Mouse (Mus musculus): ENCODE data around the gene Mybphl. TPM values are rescaled to one million over a fixed set of nuclear protein-coding genes. Genes with fewer than 3 reads are reported as not detected.
A peak's percentile ranks its signal among the peaks of the same experiment; 100 is the strongest.

The Mybphl gene
- polyA plus RNA-seq, 1 experiment: 16.6 TPM

DNA sequence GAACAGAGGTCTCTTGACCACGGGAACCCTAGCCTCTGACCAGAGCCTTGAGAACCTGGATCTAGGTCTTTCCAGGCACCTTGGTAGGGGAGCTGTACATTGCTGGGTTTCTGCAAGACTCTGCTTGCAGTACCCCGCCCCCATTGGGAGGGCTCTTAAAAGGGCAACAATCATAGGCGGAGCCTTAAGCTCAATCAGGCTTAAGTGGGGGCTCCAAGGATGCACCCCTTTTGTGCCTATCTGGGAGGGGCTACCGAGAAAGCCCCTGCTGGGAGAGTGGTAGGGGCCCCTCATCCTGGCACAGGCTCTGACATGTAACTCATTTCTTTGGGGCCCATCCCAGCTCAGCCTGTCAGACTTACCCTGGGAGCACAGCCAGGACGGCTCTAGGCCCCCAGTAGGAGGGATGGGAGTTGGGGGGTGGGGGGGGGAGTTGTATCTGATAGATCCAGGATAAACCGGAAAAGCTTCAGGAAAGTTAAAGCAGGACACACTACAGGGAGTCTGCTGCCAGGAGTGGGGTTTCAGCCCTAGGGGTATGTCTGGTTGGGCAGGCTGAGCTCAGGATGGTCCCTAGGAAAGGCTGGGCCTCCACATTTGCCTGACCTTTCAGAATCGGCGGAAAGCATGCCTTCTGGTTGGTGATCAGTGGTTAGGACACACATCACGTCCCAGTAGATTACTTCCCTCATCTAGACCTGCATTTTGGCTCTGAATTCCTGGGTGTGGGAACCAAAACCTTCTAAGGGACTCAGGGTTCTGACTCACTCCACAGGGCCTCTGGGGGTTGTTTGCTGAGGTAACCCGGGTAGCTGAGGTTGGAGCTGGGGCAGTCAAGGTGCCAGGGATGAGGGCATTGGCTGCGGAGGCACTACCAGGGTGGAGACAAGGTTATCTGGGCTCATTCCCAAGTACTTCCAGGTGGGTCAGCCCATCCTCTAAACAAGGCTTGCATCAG, 59.4 kb downstream of the Mybphl start:
- H3K4me3 ChIP-seq (ENCODE audit: control insufficient read depth, insufficient read depth, low read length): no peak overlapping the region
- TF ChIP-seq POLR2A (IDR thresholded peaks at IDR 0.05; ENCODE audit: control insufficient read depth, extremely low read depth, insufficient read depth, low read length, poor library complexity) (no peak), CTCF (IDR thresholded peaks at IDR 0.05; ENCODE audit: borderline replicate concordance, control insufficient read depth, extremely low read depth, insufficient read depth, low read length, poor library complexity) (no peak)
- DNase-seq: peak; percentile 61
- H3K27me3 ChIP-seq (ENCODE audit: control insufficient read depth, insufficient read depth, low read length): no peaks in the 10 kb centered on the region
- H3K4me1 ChIP-seq (replicated peaks; ENCODE audit: control insufficient read depth, insufficient read depth, low read length): peaks cover 5% of the 10 kb centered on the region
- H3K27ac ChIP-seq (ENCODE audit: control insufficient read depth, insufficient read depth, low read length): no peak overlapping the region
- 43% methylated on average over 11 of the region's 11 CpGs for WGBS
- H3K36me3 ChIP-seq (ENCODE audit: control insufficient read depth, insufficient read depth, low read length): peaks cover 30% of the 10 kb centered on the region

DNA sequence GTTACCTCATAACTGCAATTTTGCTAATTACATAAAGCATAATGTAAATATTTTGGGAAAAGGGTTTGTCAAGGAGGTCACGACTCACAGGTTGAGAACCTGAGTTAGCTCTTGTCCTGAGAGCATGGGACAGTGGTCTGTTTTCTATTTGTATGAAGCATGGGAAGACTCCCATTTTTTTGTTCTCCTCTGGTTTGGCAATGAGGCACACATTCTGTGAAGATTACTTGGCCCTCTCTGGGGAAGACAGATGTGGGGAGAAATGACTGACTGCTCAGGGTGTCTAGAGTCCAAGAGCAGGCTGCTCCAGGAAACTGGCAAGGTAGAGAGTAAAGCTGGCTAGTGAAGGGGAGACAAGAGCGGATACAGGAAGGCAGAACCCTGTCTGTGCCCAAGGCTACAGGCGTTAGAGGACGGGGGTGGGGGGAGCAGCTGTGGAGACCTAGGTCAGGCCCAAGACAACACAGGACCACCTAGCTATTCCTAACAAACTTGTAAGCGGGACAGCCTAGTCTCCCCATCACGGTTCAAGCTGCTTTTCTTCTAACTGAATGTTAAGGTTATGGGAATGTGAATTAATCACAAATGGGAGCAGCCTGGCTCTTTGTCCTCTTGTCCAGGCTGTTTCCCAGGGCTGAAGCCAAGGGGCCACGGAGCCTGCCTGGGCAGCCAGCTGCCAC, 60.4 kb downstream of the Mybphl start:
- TF ChIP-seq POLR2A (IDR thresholded peaks at IDR 0.05; ENCODE audit: control insufficient read depth, extremely low read depth, insufficient read depth, low read length, poor library complexity) (no peak), CTCF (IDR thresholded peaks at IDR 0.05; ENCODE audit: borderline replicate concordance, control insufficient read depth, extremely low read depth, insufficient read depth, low read length, poor library complexity) (no peak)
- H3K4me1 ChIP-seq (replicated peaks; ENCODE audit: control insufficient read depth, insufficient read depth, low read length): peaks cover 5% of the 10 kb centered on the region
- H3K27ac ChIP-seq (ENCODE audit: control insufficient read depth, insufficient read depth, low read length): no peak overlapping the region
- no peak for DNase-seq
- WGBS: 98% methylated on average over 7 of the region's 7 CpGs
- no peak overlapping the region for H3K4me3 ChIP-seq (ENCODE audit: control insufficient read depth, insufficient read depth, low read length)
- no peaks in the 10 kb centered on the region for H3K27me3 ChIP-seq (ENCODE audit: control insufficient read depth, insufficient read depth, low read length)
- peaks cover 38% of the 10 kb centered on the region for H3K36me3 ChIP-seq (ENCODE audit: control insufficient read depth, insufficient read depth, low read length)

GRCm38 (mm10) chr3:108425624-108426018, 60.9 kb downstream of the Mybphl start:
- H3K36me3 ChIP-seq (ENCODE audit: control insufficient read depth, insufficient read depth, low read length): peaks cover 38% of the 10 kb centered on the region
- 95% methylated on average over 6 of the region's 6 CpGs for WGBS

More at GRCm38 (mm10) chr3:108425624-108426018, 60.9 kb downstream of the Mybphl start:
- Histone ChIP-seq H3K4me1 (replicated peaks; ENCODE audit: control insufficient read depth, insufficient read depth, low read length) (peaks cover 5% of the 10 kb centered on the region), H3K4me3 (ENCODE audit: control insufficient read depth, insufficient read depth, low read length) (no peak overlapping the region), H3K27me3 (ENCODE audit: control insufficient read depth, insufficient read depth, low read length) (no peaks in the 10 kb centered on the region), H3K27ac (ENCODE audit: control insufficient read depth, insufficient read depth, low read length) (no peak overlapping the region)
- no peak for TF ChIP-seq POLR2A (IDR thresholded peaks at IDR 0.05; ENCODE audit: control insufficient read depth, extremely low read depth, insufficient read depth, low read length, poor library complexity)
- no peak for TF ChIP-seq CTCF (IDR thresholded peaks at IDR 0.05; ENCODE audit: borderline replicate concordance, control insufficient read depth, extremely low read depth, insufficient read depth, low read length, poor library complexity)
- DNase-seq: no peak

Other genes starting within 250 kb of the Mybphl start
- 34.3 and 35.7 TPM in 2 replicates for gene Gnai3, start 218.8 kb upstream of the Mybphl start, polyA plus RNA-seq (2012; rRNA removed)
- not detected in 2 replicates for gene Gpr61, start 210.0 kb upstream of the Mybphl start, polyA plus RNA-seq (2012; rRNA removed)
- 10.8 and 11.2 TPM in 2 replicates for gene Amigo1, start 178.6 kb upstream of the Mybphl start, polyA plus RNA-seq (2012; rRNA removed)
- gene Cyb561d1, start 163.7 kb upstream of the Mybphl start, polyA plus RNA-seq (2012; rRNA removed): 21.9 and 23.0 TPM in 2 replicates
- gene Atxn7l2, start 154.0 kb upstream of the Mybphl start, polyA plus RNA-seq (2012; rRNA removed): 38.0 and 38.8 TPM in 2 replicates
- gene Sypl2, start 138.3 kb upstream of the Mybphl start, polyA plus RNA-seq (2012; rRNA removed): 0.40 and 0.62 TPM in 2 replicates
- gene Psma5, start 108.0 kb upstream of the Mybphl start, polyA plus RNA-seq (2012; rRNA removed): 57.5 and 71.3 TPM in 2 replicates
- gene Sort1, start 80.8 kb upstream of the Mybphl start, polyA plus RNA-seq (2012; rRNA removed): 16.0 and 16.5 TPM in 2 replicates
- gene Psrc1, start 18.9 kb downstream of the Mybphl start, polyA plus RNA-seq (2012; rRNA removed): 27.9 and 29.9 TPM in 2 replicates
- gene Celsr2, start 50.6 kb downstream of the Mybphl start, polyA plus RNA-seq (2012; rRNA removed): 28.2 and 37.6 TPM in 2 replicates
- gene Sars, start 80.3 kb downstream of the Mybphl start, polyA plus RNA-seq (2012; rRNA removed): 45.7 and 46.5 TPM in 2 replicates
- 0.16 TPM in 1 of 2 replicates, not detected in the other for gene 1700013F07Rik, start 169.2 kb downstream of the Mybphl start, polyA plus RNA-seq (2012; rRNA removed)
- gene 5330417C22Rik, start 171.6 kb downstream of the Mybphl start, polyA plus RNA-seq (2012; rRNA removed): 1.7 and 1.8 TPM in 2 replicates
- 5.2 TPM in 2 replicates for gene Tmem167b, start 197.6 kb downstream of the Mybphl start, polyA plus RNA-seq (2012; rRNA removed)
- 3.0 and 4.5 TPM in 2 replicates for gene Taf13, start 206.8 kb downstream of the Mybphl start, polyA plus RNA-seq (2012; rRNA removed)
- gene Wdr47, start 226.4 kb downstream of the Mybphl start, polyA plus RNA-seq (2012; rRNA removed): 7.8 and 8.3 TPM in 2 replicates